Mouse (Mus musculus): ENCODE measurements around the gene Tmco2.
"Not testable (repeated sequence)": the region's sequence is repeated elsewhere in the genome, so short reads cannot be mapped to it uniquely, and the experiment has no call there.

The Tmco2 gene

GRCm38 (mm10) chr4:121109126-121109525 is at the start of gene Tmco2:
Gene Tmco2, minus strand, starts transcription at chr4:121109226.
- no peak for DNase-seq (ENCODE audit: low spot score in 2 of 2)

GRCm38 (mm10) chr4:121103304-121103703 is 5.7 kb downstream of the Tmco2 start:
- DNase-seq (ENCODE audit: low spot score in 2 of 2) = no peak

GRCm38 (mm10) chr4:121097650-121098378 is 11.2 kb downstream of the Tmco2 start, which contains the start of gene Zmpste24:
Gene Zmpste24, minus strand, starts transcription at chr4:121098241.
- peak; percentile 60 to 71 for DNase-seq (ENCODE audit: low spot score in 2 of 2)

GRCm38 (mm10) chr4:121090211-121090610 is 18.8 kb downstream of the Tmco2 start:
- no peak for DNase-seq (ENCODE audit: low spot score in 2 of 2)

- DNase-seq (ENCODE audit: low spot score in 2 of 2) = no peak
Observed at GRCm38 (mm10) chr4:121088696-121089095, 20.3 kb downstream of the Tmco2 start.

- no peak for DNase-seq (ENCODE audit: low spot score in 2 of 2)
Observed at GRCm38 (mm10) chr4:121084506-121084905, 24.5 kb downstream of the Tmco2 start.

GRCm38 (mm10) chr4:121080395-121080794 is 28.6 kb downstream of the Tmco2 start:
- DNase-seq (ENCODE audit: low spot score in 2 of 2) = no peak

GRCm38 (mm10) chr4:121077915-121078646 is 30.9 kb downstream of the Tmco2 start:
- DNase-seq (ENCODE audit: low spot score in 2 of 2) = no peak

GRCm38 (mm10) chr4:121074250-121074649 is 34.8 kb downstream of the Tmco2 start:
- no peak for DNase-seq (ENCODE audit: low spot score in 2 of 2)

- no peak for DNase-seq (ENCODE audit: low spot score in 2 of 2)
Observed at GRCm38 (mm10) chr4:121065336-121065735, 43.7 kb downstream of the Tmco2 start.

- not testable (repeated sequence) for DNase-seq (ENCODE audit: low spot score in 2 of 2)
Observed at GRCm38 (mm10) chr4:121059218-121059617, 49.8 kb downstream of the Tmco2 start.

GRCm38 (mm10) chr4:121057032-121057431 is 52.0 kb downstream of the Tmco2 start:
- DNase-seq (ENCODE audit: low spot score in 2 of 2) = no peak

- DNase-seq (ENCODE audit: low spot score in 2 of 2) = no peak
Observed at GRCm38 (mm10) chr4:121056342-121056741, 52.7 kb downstream of the Tmco2 start.
